Mouse (Mus musculus) A20 (cell line): Measurements from ENCODE around the gene Clca3b.
A peak's percentile ranks its signal among the peaks of the same experiment; 100 is the strongest.
"Not testable (repeated sequence)": the region's sequence is repeated elsewhere in the genome, so short reads cannot be mapped to it uniquely, and the experiment has no call there.

Source experiments
- DNase-seq: peaks from one replicate; pipeline ENCODE4 v3.0.0-alpha.2; 2011; ENCODE audit warnings: low read depth, low spot score

Clca3b gene

DNA sequence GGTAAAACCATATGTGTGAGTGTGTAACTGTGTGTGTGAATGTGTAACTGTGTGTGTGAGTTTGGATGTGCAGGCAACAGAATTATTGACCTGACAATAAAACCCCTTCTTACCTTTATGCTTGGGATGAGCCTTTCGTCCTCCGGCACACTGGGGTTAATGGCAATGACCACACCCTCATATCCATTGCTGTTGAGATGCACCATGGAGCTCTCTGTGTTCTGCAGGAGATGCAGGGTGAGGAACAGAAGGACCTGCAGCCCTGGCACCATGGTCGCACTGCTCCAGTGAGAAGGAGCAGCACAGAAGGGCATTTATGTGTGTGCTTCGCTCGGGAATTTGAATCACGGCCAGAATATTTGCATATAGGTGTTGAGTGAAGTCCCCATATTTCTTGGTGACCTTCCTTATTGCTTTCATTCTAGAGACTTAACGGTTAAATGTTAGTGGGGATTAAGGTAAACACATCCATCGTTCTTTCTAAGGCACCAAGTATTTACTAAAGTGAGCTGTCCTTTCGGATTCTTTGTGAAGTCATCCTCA, at the start of gene Clca3b:
Gene Clca3b, minus strand, starts transcription at position 344 of the 543 bp plus-strand sequence.
- not testable (repeated sequence) for DNase-seq

DNA sequence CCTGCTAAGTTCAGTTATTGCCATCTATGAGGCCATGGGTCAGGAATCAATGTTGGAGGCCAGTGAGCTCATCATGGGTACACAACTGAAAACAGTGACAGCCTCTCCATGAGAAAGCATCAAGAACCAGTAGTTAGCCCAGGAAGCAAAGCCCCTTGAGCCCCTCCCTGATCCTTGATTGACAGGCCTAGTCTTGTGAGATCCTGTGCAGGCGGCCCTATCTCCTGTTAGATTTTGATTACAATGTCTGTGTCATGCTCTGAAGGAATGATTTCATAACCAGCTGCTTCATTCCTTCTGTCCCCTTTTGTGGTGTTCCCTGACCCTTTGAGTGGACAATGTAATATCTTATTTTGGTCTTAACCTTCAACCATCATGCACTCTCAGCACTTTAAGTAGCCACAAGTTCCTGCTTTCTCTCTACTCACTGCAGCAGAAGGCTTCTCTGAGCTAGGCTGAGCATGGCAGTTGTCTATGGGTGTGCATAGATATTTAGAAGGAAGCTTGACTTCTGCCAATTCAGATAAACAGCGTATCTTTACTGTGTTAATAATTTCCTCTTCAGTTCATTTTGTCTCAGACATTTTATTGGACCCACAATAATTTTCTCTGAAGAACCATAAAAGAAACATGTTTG, 48.0 kb upstream of the Clca3b start:
- DNase-seq: no peak

DNA sequence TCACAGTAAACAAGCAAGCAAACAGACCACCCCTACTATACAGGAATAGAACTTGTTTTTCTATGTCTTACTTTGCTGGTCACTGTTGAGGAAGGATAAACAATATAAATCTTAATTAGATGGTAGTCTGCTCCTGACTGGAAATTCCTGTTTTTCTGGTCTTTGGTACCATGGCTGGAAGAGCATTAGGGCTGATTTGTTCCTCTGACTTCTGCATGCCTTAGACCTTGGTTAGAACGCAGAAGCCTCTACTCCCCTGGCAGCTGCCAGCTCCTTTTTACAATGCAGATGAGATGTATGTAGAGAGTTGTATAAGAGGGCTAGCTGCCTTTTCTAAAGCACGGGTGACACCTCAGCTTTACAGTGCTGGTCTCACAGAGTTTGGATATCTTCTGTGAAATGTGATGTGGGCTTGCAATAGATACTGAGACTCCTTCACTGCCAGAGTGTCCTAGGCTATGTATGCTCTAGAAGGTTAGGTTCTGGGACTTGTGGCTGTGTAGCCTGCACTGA, 41.1 kb upstream of the Clca3b start:
- DNase-seq: no peak

DNA sequence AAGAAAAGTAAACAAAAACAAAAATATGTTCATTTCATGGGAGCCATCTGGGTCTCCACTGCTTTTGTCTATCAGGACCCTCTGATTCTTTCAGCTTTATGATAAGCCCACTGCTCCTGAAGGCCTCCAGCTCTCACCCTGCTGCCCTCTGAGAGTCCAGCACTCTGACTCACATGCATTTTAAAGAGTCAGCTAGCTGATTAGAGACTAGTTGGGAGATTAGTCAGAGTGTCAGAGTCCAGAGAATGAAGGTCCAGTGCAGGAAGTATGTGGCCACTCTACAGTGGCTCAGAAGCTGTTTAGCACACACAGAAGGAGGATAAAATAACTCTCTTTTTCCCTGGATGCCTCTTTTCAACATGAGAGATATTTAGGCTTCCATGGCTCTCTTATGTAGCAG, 37.8 kb upstream of the Clca3b start:
- no peak for DNase-seq

DNA sequence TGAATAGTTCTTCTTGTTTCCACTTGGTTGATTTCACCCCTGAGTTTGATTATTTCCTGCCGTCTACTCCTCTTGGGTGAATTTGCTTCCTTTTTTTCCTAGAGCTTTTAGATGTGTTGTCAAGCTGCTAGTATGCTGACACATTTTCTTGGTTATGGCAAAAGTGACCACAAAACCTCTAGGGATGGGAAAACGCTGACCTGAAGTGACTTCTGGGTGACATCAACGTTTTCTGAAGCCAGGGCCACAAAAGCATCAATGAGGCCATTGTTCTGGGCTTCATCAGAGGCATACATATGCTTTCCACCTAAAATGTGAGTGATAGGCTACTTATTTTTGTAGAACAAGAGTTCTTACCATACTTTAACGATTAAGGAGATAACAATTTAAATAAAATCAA, 22.9 kb upstream of the Clca3b start:
- DNase-seq: not testable (repeated sequence)

DNA sequence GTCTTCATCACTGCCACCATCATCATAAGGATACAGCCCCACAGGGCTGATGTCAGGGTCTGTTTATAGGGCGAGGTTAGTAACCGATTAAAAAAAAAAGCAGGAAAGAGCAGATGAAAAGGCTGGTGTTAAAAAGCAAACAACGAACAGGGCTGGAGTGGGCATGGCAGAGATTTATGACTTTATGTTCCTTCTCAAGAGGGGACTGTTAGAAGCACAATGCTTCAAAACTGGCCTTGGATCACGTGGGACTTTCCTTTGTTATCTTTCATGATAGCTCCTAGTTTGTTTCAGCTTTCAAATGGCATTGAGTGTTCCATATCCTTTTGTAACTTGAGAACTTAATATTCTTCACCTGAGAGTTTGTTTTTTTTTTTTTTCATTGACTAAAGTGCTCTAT, 427 bp upstream of the Clca3b start:
- DNase-seq: no peak

DNA sequence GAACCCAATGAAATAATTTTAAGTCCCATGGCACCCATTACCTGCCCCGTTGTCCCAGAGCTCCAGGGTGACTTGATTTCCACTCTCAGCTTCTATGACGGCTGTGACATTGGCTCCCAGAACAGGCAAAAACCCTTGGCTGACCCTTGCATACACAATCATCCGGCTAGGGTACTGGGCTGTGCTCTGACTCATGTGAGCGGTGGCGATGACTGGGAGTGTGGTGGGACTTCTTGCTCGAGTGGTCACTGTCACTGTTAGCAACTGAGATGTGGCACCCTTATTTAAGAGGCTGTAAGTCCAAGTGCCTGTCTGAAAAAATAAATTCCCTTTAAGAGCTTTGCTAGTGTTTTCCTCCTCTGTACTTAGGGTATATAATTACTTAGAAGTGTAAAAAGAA, 21.9 kb downstream of the Clca3b start:
- no peak for DNase-seq

DNA sequence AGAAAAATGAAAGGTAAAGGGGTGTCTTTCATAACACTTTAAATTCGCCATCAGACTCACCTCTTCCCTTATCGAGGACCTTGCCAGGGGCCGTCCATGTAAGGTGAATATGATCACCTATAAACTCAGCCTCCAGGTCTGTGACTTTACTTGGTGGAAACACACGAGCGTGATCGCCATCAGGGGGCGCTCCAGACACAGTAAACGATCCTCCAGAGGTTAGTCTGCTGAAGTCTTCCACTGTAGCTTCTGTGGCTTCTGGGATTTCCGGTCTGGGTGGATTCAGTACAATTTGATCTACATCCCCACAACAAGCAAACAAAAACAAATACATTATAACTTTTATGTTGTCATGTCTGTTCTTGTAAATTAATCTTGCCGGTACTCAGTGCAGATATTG, 24.0 kb downstream of the Clca3b start:
- DNase-seq: peak; percentile 82

DNA sequence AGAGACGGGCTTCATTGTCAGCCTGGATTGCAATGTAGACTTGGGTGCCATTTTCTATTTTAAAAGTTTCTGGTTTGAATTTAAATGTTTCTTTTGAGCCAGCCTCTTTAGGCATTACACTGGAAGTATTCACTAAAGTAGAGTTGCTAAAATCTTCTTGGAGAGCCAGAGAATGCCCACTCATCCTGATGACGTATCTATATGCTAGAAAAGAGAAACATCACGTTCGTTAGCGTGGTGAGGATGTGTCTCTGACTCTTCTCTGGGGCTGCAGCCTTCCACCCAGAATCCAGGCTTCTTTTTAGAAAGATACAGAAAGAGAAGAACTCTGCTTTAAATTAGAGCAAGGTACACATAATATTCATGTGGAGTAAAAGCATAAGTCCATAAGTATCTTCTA, 25.8 kb downstream of the Clca3b start:
- DNase-seq: no peak

DNA sequence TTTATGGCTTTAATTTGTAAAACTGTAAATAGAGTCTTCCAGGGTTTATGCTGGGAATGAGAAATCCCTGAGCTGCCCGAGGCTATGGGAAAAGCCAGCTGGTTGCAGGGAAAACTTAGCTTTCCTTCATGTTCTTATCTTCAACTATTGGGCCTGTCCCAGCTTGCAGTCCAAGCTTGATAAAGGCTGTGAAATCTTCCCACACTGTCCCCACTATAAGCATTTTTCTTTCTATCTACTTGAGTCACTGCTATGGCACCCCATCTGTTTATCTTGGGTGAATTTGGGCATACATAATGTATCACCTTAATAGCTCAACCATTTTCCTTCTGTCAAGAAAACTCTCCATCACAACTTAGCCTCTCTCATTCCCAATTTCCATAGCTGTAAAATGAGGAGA, 28.5 kb downstream of the Clca3b start:
- DNase-seq: no peak

DNA sequence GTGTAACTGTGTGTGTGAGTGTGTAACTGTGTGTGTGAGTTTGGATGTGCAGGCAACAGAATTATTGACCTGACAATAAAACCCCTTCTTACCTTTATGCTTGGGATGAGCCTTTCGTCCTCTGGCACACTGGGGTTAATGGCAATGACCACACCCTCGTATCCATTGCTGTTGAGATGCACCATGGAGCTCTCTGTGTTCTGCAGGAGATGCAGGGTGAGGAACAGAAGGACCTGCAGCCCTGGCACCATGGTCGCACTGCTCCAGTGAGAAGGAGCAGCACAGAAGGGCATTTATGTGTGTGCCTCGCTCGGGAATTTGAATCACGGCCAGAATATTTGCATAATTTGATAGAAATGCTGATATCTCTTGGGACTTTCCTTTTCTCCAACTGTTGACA, 29.9 kb downstream of the Clca3b start, which contains the start of gene Clca3a2:
Gene Clca3a2, minus strand, starts transcription at position 276 of the 400 bp plus-strand sequence.
- DNase-seq: not testable (repeated sequence)

DNA sequence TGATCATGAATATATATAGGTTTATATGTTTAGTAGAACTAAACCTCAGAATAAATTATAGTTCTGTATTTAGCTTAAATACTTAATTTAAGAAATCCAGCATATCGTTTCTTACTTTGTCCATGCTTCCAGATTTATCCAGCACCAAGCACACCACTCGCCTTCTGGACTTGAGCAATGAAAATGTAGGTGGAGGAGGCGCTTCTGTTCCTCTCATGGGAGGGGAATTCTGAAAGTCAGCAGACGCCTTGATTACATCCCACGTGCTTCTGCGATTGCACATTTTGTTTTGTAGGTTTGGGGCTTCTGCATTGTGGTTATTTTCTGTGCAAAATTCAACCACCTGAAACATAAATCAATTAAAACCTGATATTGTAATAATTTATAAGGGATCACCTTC, 35.8 kb downstream of the Clca3b start:
- not testable (repeated sequence) for DNase-seq

DNA sequence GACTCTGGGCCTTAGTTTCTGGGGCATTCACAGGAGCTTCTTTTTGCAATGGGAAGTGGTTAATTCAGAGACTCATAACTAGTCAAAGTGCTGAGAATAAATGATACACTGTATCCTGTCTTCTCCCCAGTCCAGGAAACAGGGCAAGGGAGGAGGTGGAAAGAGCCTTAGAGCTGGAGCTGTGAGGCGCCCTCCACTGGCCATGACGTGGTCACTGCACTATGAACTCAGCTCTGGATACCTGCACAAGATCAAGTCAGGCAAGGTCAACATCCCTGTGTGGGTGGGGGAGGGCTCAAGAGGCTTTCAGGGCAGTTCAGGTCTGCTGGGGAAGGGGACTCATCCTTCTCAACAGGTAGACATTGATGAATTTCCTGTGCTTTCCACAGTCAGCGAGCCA, 37.3 kb downstream of the Clca3b start:
- DNase-seq: no peak

DNA sequence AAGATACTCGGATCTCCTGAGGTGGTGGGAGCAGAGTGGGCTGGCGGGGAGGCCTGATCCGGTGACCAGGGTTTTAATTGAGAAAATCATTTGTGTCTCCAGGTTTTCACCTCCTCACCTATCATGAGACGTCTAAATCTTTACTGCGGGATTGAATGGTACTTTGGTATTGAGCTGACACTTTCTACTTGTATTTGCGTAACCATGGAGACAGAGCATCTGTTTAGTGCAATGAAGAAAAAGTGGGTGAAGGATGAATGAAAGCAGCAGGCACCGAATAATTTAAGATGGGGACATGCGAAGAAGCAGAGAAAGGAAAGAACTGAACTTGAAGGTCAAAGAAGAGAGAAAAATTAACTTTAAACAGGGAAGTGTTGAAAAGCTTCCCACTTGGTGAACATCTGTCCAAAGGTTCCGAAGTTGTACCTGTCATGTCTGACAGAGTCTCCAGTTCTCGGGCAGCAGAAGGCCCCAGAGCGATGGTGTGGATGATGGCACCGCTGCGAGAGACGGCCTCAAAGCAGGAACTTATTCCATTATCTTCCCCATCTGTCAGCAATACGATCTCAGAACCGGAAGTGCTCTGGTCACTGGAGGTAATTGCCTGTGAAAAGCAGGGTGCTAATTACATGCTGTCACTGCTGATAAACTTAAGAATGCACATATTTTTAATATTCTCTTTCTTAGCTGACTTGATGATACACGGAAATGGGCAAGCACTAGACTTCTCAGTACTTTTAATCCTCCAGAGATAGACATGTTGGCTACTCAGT, 40.8 kb downstream of the Clca3b start:
- not testable (repeated sequence) for DNase-seq

DNA sequence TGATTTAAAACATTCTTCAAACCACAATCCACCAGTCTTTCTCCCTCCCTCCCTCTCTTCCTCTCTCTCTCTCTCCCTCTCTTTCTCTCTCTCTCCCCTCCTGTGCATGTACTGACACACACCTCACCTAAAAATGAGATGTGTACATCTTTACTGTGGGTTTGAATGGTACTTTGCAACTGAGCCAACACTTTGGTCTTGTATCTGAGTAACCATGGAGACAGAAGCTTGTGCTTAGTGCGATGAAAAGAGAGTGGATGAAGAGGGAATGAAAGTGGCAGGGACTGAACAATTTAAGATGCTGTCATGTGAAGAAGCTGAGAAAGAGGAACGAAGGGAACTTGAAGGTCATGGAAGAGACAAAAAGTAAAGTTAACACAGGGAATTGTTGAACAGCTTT, 42.5 kb downstream of the Clca3b start:
- DNase-seq: not testable (repeated sequence)

DNA sequence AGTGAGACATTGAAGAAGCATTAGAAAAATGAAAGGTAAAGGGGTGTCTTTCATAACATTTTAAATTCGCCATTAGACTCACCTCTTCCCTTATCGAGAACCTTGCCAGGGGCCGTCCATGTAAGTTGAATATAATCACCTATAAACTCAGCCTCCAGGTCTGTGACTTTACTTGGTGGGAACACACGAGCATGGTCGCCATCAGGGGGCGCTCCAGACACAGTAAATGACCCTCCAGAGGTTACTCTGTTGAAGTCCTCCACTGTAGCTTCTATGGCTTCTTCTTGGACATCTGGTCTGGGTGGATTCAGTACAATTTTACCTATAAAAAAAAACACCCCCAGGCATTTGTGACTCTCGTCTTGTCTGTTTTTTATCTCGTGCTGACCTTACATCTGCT, 47.3 kb downstream of the Clca3b start:
- DNase-seq: peak; percentile 71

DNA sequence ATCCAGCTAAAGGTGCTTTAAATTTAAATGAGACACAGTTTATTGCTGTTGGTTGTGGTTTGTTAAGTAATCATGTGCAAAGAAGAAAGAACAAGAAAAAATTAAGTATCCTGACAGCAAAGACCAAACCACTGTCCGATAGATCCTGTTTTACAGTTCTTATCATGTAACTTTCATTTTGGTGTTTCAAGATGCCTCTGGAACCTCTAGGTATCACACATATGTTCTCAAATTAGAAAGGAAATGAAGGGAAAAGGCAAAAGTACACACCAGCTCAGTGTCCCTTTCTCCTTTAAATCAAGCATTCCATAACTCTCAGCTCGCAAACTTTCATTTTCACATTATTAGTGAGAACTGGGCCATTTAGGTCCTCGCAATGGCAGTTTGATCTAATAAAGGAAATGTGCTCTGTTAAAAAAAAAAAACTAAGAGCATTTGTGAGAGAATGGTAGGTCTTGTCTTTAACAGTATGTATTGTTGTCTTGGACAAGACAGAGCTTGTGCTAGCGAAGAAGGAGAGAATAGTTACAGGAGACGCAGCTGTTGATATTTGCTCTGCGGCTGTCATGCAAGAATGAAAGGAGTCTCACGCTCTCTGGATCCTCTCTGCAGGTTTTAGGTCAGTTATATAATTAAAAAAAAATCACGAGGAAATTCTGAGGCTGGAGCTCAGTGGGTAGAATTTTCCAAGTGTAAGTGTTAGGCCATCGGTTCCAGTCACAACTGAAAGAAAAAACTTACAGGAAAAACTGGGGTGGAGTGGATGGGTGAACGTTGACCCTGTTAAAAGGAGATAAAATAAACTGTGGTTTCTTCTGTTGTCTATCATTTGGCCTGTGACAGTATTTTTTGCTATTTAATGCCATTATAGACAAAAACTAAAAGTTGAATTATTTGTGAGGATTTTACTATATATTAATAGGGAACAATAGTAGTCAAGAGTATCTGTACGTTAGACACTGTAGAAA, 63.7 kb downstream of the Clca3b start:
- no peak for DNase-seq
